9 mouse cellular contexts compared by ENCODE assay signal in the genomic region with DNA sequence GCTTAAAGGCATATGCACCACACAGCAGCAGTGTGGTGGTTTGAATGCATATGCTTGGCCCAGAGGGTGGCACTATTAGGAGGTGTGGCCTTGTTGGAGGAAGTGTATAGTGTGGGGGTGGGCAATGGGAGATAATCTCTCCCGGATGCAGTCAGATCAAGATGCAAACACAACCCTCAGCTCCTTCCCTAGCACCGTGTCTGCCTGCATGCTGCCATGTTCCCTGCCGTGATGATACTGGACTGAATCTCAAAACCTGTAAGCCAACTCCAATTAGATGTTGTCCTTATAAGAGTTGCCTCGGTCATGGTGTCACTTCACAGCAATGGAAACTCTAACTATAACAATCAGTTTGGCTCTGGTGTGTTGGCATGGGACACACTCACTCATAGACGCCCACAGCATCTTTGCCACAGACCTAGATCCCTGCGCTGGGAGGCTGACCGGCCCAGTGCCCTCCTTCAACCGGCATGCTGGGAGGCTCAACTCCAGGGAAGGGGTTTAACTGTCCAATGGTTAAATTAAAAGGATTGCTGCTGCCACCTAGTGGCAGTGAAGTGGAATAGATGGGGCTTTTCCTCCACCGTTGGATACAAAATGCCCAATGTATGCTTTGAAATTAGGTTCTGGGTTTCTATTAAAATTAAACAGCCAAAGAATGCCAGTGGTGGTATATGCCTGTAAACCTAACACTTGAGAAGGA. TPM values are rescaled to one million over a fixed set of nuclear protein-coding genes. Genes with fewer than 3 reads are reported as not detected.
DNase-seq lines count a peak whose midpoint lies in the region; ATAC-seq and TF ChIP-seq lines count a peak whose summit lies in the region.
"Had no signal": no experiment of that assay in that cellular context is flagged by ENCODE, and none has a peak within 500 bp of the region (broad histone marks: within the 10 kb centered on the region; RNA-seq: fewer than 3 reads in every experiment).

No protein-coding gene starts in this region.

- H3K4me3 ChIP-seq in hindbrain, embryonic 14.5 days (replicated peaks; ENCODE audit: low read length) = no peak overlapping the region
- H3K4me3 ChIP-seq in hindbrain, embryonic 13.5 days = no peak overlapping the region
- no peak overlapping the region for H3K4me3 ChIP-seq in embryonic facial prominence, embryonic 14.5 days (ENCODE audit: low read depth, low read length)
- H3K4me3 ChIP-seq in liver, embryonic 14.5 days (ENCODE audit: insufficient read depth in 1 of 2, low read depth in 2 of 2, low read length in 2 of 2) = no peak overlapping the region
- H3K4me3 ChIP-seq in small intestine, adult 2 months (ENCODE audit: low read depth, low read length) = no peak overlapping the region
- H3K4me3 ChIP-seq: embryonic facial prominence, embryonic 15.5 days had no signal

- no peak overlapping the region for H3K4me2 ChIP-seq in hindbrain, embryonic 14.5 days (replicated peaks)
- H3K4me2 ChIP-seq in hindbrain, embryonic 13.5 days = no peak overlapping the region
- H3K4me2 ChIP-seq in embryonic facial prominence, embryonic 14.5 days (ENCODE audit: low read depth, low read length) = no peak overlapping the region
- no peak overlapping the region for H3K4me2 ChIP-seq in liver, embryonic 14.5 days (ENCODE audit: low read depth)
- H3K4me2 ChIP-seq: embryonic facial prominence, embryonic 15.5 days had no signal

- H3K4me1 ChIP-seq in hindbrain, embryonic 14.5 days (replicated peaks; ENCODE audit: control insufficient read depth, insufficient read depth, low read length) = peaks cover 9% of the 10 kb centered on the region; the same call in 1 of the 2 replicates
- H3K4me1 ChIP-seq in hindbrain, embryonic 13.5 days (replicated peaks) = peaks cover 13% of the 10 kb centered on the region
- peaks cover 4% of the 10 kb centered on the region for H3K4me1 ChIP-seq in embryonic facial prominence, embryonic 14.5 days (ENCODE audit: control insufficient read depth, insufficient read depth, low read length)
- no peaks in the 10 kb centered on the region; a peak in 1 of 4 replicates for H3K4me1 ChIP-seq in liver, embryonic 14.5 days (replicated peaks; ENCODE audit: control insufficient read depth in 2 of 2, insufficient read depth in 2 of 2, low read length in 1 of 2)
- 0 out of 2 replicates have a peak, but pooled peaks cover 2% of the 10 kb centered on the region for H3K4me1 ChIP-seq in small intestine, adult 2 months (ENCODE audit: control insufficient read depth, insufficient read depth, insufficient read length, low read length)

- H3K9me3 ChIP-seq in hindbrain, embryonic 14.5 days (ENCODE audit: control insufficient read depth, low read length) = no peaks in the 10 kb centered on the region
- no peaks in the 10 kb centered on the region for H3K9me3 ChIP-seq in hindbrain, embryonic 13.5 days
- no peaks in the 10 kb centered on the region for H3K9me3 ChIP-seq in embryonic facial prominence, embryonic 14.5 days (ENCODE audit: control insufficient read depth, low read length)
- no peaks in the 10 kb centered on the region for H3K9me3 ChIP-seq in liver, embryonic 14.5 days (ENCODE audit: control insufficient read depth, low read length)
- H3K9me3 ChIP-seq: embryonic facial prominence, embryonic 15.5 days had no signal

- ATAC-seq in hindbrain, embryonic 14.5 days (ENCODE audit: low FRiP score) = no peak
- ATAC-seq in hindbrain, embryonic 13.5 days (ENCODE audit: low FRiP score) = no peak
- ATAC-seq in CD4-positive, CD25-positive, alpha-beta regulatory T cell, adult 4 months = peak; percentile 35
- ATAC-seq in embryonic facial prominence, embryonic 14.5 days (ENCODE audit: low read depth) = no peak
- ATAC-seq in liver, embryonic 14.5 days (ENCODE audit: insufficient read depth) = no peak

- DNase-seq in hindbrain, embryonic 14.5 days (ENCODE audit: low spot score) = peak; percentile 73
- DNase-seq in adipocyte (ENCODE audit: low spot score) = peak; percentile 30
- DNase-seq in embryonic facial prominence, embryonic 14.5 days (ENCODE audit: low spot score) = peak; percentile 44
- peak in 2 of 3 experiments; percentile 38 to 46 for DNase-seq in liver, embryonic 14.5 days (ENCODE audit: low read depth in 3 of 3, low spot score in 3 of 3)
- DNase-seq in ovary, postnatal 10 days (ENCODE audit: low spot score) = no peak

- peak; percentile 82 for TF ChIP-seq CTCF in liver, embryonic 14.5 days (IDR thresholded peaks at IDR 0.05; ENCODE audit: low read depth)
- TF ChIP-seq CTCF in small intestine, adult 2 months (IDR thresholded peaks at IDR 0.05; ENCODE audit: extremely low read depth, insufficient read length, insufficient replicate concordance, low read depth, low read length) = peak; percentile 64; the same call in 1 of the 2 replicates

- no peaks in the 10 kb centered on the region for H3K27me3 ChIP-seq in hindbrain, embryonic 14.5 days (ENCODE audit: control insufficient read depth, insufficient read depth, low read length)
- no peaks in the 10 kb centered on the region for H3K27me3 ChIP-seq in hindbrain, embryonic 13.5 days
- H3K27me3 ChIP-seq in embryonic facial prominence, embryonic 14.5 days (replicated peaks; ENCODE audit: control insufficient read depth, insufficient read depth, low read length) = no peaks in the 10 kb centered on the region
- H3K27me3 ChIP-seq in liver, embryonic 14.5 days (ENCODE audit: control insufficient read depth, insufficient read depth, low read length) = no peaks in the 10 kb centered on the region
- H3K27me3 ChIP-seq in small intestine, adult 2 months (ENCODE audit: control insufficient read depth, insufficient read depth, low read length) = no peaks in the 10 kb centered on the region
- H3K27me3 ChIP-seq: embryonic facial prominence, embryonic 15.5 days had no signal

- no peak overlapping the region for H3K27ac ChIP-seq in hindbrain, embryonic 14.5 days
- H3K27ac ChIP-seq in hindbrain, embryonic 13.5 days = no peak overlapping the region
- no peak overlapping the region for H3K27ac ChIP-seq in embryonic facial prominence, embryonic 14.5 days (replicated peaks; ENCODE audit: low read depth, low read length)
- no peak overlapping the region for H3K27ac ChIP-seq in liver, embryonic 14.5 days
- no peak overlapping the region for H3K27ac ChIP-seq in small intestine, adult 2 months (ENCODE audit: insufficient read depth, low read depth, low read length)
- H3K27ac ChIP-seq: embryonic facial prominence, embryonic 15.5 days had no signal

- peaks cover 34% of the 10 kb centered on the region for H3K36me3 ChIP-seq in hindbrain, embryonic 14.5 days (replicated peaks; ENCODE audit: control insufficient read depth, insufficient read depth)
- H3K36me3 ChIP-seq in hindbrain, embryonic 13.5 days = peaks cover 29% of the 10 kb centered on the region
- H3K36me3 ChIP-seq in embryonic facial prominence, embryonic 14.5 days (ENCODE audit: control insufficient read depth, insufficient read depth, low read length) = no peaks in the 10 kb centered on the region
- H3K36me3 ChIP-seq in liver, embryonic 14.5 days (replicated peaks; ENCODE audit: control insufficient read depth, insufficient read depth, low read depth) = no peaks in the 10 kb centered on the region
- peaks cover 4% of the 10 kb centered on the region for H3K36me3 ChIP-seq in small intestine, adult 2 months (ENCODE audit: control insufficient read depth, insufficient read depth, low read length)

- WGBS in hindbrain, embryonic 14.5 days = 30% methylated on average over 9 of the region's 9 CpGs
- 27% methylated on average over 9 of the region's 9 CpGs for WGBS in hindbrain, embryonic 13.5 days
- 24% methylated on average over 9 of the region's 9 CpGs for WGBS in embryonic facial prominence, embryonic 14.5 days
- 14% methylated on average over 9 of the region's 9 CpGs for WGBS in liver, embryonic 14.5 days (ENCODE audit: insufficient replicate concordance)
- WGBS in small intestine, adult 2 months = 27% methylated on average over 9 of the region's 9 CpGs

- no peak overlapping the region for H3K9ac ChIP-seq in hindbrain, embryonic 14.5 days
- H3K9ac ChIP-seq in hindbrain, embryonic 13.5 days = no peak overlapping the region
- no peak overlapping the region for H3K9ac ChIP-seq in embryonic facial prominence, embryonic 14.5 days (ENCODE audit: low read depth, low read length)
- no peak overlapping the region for H3K9ac ChIP-seq in liver, embryonic 14.5 days (replicated peaks)
- H3K9ac ChIP-seq: embryonic facial prominence, embryonic 15.5 days had no signal

- no peak for TF ChIP-seq POLR2A in small intestine, adult 2 months (IDR thresholded peaks at IDR 0.05; ENCODE audit: low read depth, low read length)

- no peak for TF ChIP-seq EP300 in liver, embryonic 14.5 days (IDR thresholded peaks at IDR 0.05; ENCODE audit: low read depth)

RNA-seq across cellular contexts. Expression of gene Rabac1, which starts 2.5 kb away (rescaled TPM):
- polyA plus RNA-seq in hindbrain, embryonic 14.5 days (2014; fragmentation: Nextera tagmentation; extraction: Ambion mirVana) = 331 and 332 TPM in 2 replicates
- 220 and 226 TPM in 2 replicates for polyA plus RNA-seq in hindbrain, embryonic 13.5 days (2015; fragmentation: Nextera tagmentation; extraction: Ambion mirVana)
- polyA plus RNA-seq in CD4-positive, CD25-positive, alpha-beta regulatory T cell, adult 4 months (2017; shearing (Covaris generic)) = 100 to 1,000 TPM; 187 to 237 TPM
- polyA plus RNA-seq in embryonic facial prominence, embryonic 14.5 days (2014; fragmentation: Nextera tagmentation; extraction: Ambion mirVana) = 218 and 219 TPM in 2 replicates
- 46.8 and 56.5 TPM in 2 replicates for polyA plus RNA-seq in liver, embryonic 14.5 days (2012; rRNA removed)
- polyA plus RNA-seq in liver, embryonic 14.5 days (2014; fragmentation: Nextera tagmentation; extraction: Ambion mirVana) = 60.7 and 62.2 TPM in 2 replicates
- 262 and 282 TPM in 2 replicates for polyA plus RNA-seq in small intestine, adult 2 months (2012; rRNA removed)

RNA-seq across cellular contexts. Expression of gene Atp1a3, which starts 30.7 kb away (rescaled TPM):
- polyA plus RNA-seq in hindbrain, embryonic 14.5 days (2014; fragmentation: Nextera tagmentation; extraction: Ambion mirVana) = 404 and 524 TPM in 2 replicates
- 253 and 258 TPM in 2 replicates for polyA plus RNA-seq in hindbrain, embryonic 13.5 days (2015; fragmentation: Nextera tagmentation; extraction: Ambion mirVana)
- polyA plus RNA-seq in CD4-positive, CD25-positive, alpha-beta regulatory T cell, adult 4 months (2017; shearing (Covaris generic)) = 1 to 10 TPM; 2.3 TPM
- 7.2 and 9.0 TPM in 2 replicates for polyA plus RNA-seq in embryonic facial prominence, embryonic 14.5 days (2014; fragmentation: Nextera tagmentation; extraction: Ambion mirVana)
- polyA plus RNA-seq in liver, embryonic 14.5 days (2012; rRNA removed) = 0.38 and 0.50 TPM in 2 replicates
- 0.60 and 0.68 TPM in 2 replicates for polyA plus RNA-seq in liver, embryonic 14.5 days (2014; fragmentation: Nextera tagmentation; extraction: Ambion mirVana)
- polyA plus RNA-seq in small intestine, adult 2 months (2012; rRNA removed) = 2.9 and 3.1 TPM in 2 replicates

RNA-seq across cellular contexts. Expression of gene Gm4881, which starts 30.8 kb away (rescaled TPM):
- polyA plus RNA-seq in hindbrain, embryonic 14.5 days (2014; fragmentation: Nextera tagmentation; extraction: Ambion mirVana) = 5.9 and 6.6 TPM in 2 replicates
- polyA plus RNA-seq in hindbrain, embryonic 13.5 days (2015; fragmentation: Nextera tagmentation; extraction: Ambion mirVana) = 5.1 and 5.8 TPM in 2 replicates
- polyA plus RNA-seq in CD4-positive, CD25-positive, alpha-beta regulatory T cell, adult 4 months (2017; shearing (Covaris generic)) = not detected
- polyA plus RNA-seq in embryonic facial prominence, embryonic 14.5 days (2014; fragmentation: Nextera tagmentation; extraction: Ambion mirVana) = not detected in 2 replicates
- polyA plus RNA-seq in liver, embryonic 14.5 days (2012; rRNA removed) = not detected in 2 replicates
- not detected in 2 replicates for polyA plus RNA-seq in liver, embryonic 14.5 days (2014; fragmentation: Nextera tagmentation; extraction: Ambion mirVana)
- not detected in 2 replicates for polyA plus RNA-seq in small intestine, adult 2 months (2012; rRNA removed)
- polyA plus RNA-seq: embryonic facial prominence, embryonic 15.5 days had no signal

Comparison
In these comparisons a context has a peak if more than half of its experiments do, and no peak if none do; other contexts are left out.
1. RNA of gene Atp1a3, which starts 30.7 kb away (polyA plus RNA-seq): 404 to 524 TPM in hindbrain, embryonic 14.5 days and 253 to 258 TPM in hindbrain, embryonic 13.5 days; 7.2 to 9.0 TPM in embryonic facial prominence, embryonic 14.5 days, 2.9 to 3.1 TPM in small intestine, adult 2 months, 2.3 TPM in CD4-positive, CD25-positive, alpha-beta regulatory T cell, adult 4 months and 0.38 to 0.68 TPM in liver, embryonic 14.5 days; every median in the first group is over 10 times any median in the second.